Mouse (Mus musculus) heart, adult 2 months (tissue): ENCODE data around the gene Gm20388. TPM values are rescaled to one million over a fixed set of nuclear protein-coding genes. Genes with fewer than 3 reads are reported as not detected.

Experiments used
- DNase-seq, 2 experiments: peaks; one replicate each; pipeline ENCODE4 v3.0.0; 2021
- H3K27ac ChIP-seq: fragments of 200-600 bp; 2 replicates; pipeline ENCODE4 v1.8.1; 2022
- H3K27me3 ChIP-seq: fragments of 200-500 bp; 2 replicates; pipeline ENCODE4 v1.6.1; 2012; ENCODE audit warnings: mild to moderate bottlenecking, low read length, inconsistent platforms, mixed read lengths; ENCODE audit not compliant: control insufficient read depth, insufficient read depth
- H3K36me3 ChIP-seq: fragments of 200-500 bp; 2 replicates; pipeline ENCODE4 v1.6.1; 2012; ENCODE audit warnings: low read length, inconsistent platforms; ENCODE audit not compliant: control insufficient read depth, insufficient read depth
- H3K4me1 ChIP-seq: fragments of 200-500 bp; 2 replicates; pipeline ENCODE4 v1.6.1; 2011; ENCODE audit warnings: low read length; ENCODE audit not compliant: control insufficient read depth, insufficient read depth
- H3K4me3 ChIP-seq: fragments of 200-600 bp; 2 replicates; pipeline ENCODE4 v1.8.1; 2022
- H3K79me2 ChIP-seq: fragments of 200-500 bp; replicated peaks from 2 replicates; pipeline ENCODE4 v1.6.1; 2012; ENCODE audit warnings: mild to moderate bottlenecking, inconsistent platforms, low read length, moderate library complexity, mixed read lengths; ENCODE audit not compliant: control insufficient read depth, insufficient read depth
- H3K9ac ChIP-seq: fragments of 200-500 bp; 2 replicates; pipeline ENCODE4 v1.6.1; 2012; ENCODE audit warnings: low read depth, mild to moderate bottlenecking, control low read depth, inconsistent platforms, low read length, mixed read lengths
- CTCF ChIP-seq: fragments of 200-600 bp; IDR thresholded peaks from 2 replicates; pipeline ENCODE4 v1.8.1; 2022; ENCODE audit warnings: antibody characterized with exemption, mild to moderate bottlenecking, moderate library complexity
- EP300 ChIP-seq: fragments of 200-500 bp; IDR thresholded peaks from 2 replicates; pipeline ENCODE4 v1.6.1; 2011; ENCODE audit warnings: low read depth, low read length, control low read depth; ENCODE audit not compliant: insufficient read depth
- POLR2A ChIP-seq: fragments of 200-500 bp; IDR thresholded peaks from 2 replicates; pipeline ENCODE4 v1.6.1; 2011; ENCODE audit warnings: mild to moderate bottlenecking, low read depth, low read length, control low read depth; ENCODE audit not compliant: insufficient read depth
- WGBS: fragments of 180-500 bp; shearing (Covaris S2); methylation state at CpG from one replicate; pipeline ENCODE4 v1.1.7; 2018; 5-methylcytosine and 5-hydroxymethylcytosine counted together
- intact Hi-C: fragments of 180-260 bp; cut with DNase I; formaldehyde crosslinking; loops from one replicate; pipeline ENCODE4 v1.15.1; 2025
- polyA plus RNA-seq: library from polyadenylated mRNA; depleted of rRNA; stranded (reverse); fragments of >200 nt; gene quantifications from 2 replicates; pipeline ENCODE4 v1.2.3, GENCODE M21; 2012
- total RNA-seq, 2 experiments: library from RNA; stranded (reverse); gene quantifications; 2 replicates each; pipeline ENCODE4 v1.2.3; 2021

Gene Gm20388
- total and polyA plus RNA-seq, 3 experiments, result 1.8 to 32.3 TPM; not detected in 1

- no peak for DNase-seq
- 84% methylated on average over 9 of the region's 9 CpGs for WGBS
- no peak overlapping the region for H3K4me3 ChIP-seq
- no peak for TF ChIP-seq CTCF
- TF ChIP-seq EP300, result no peak
- no peak for TF ChIP-seq POLR2A
- no peak overlapping the region for H3K9ac ChIP-seq
- H3K36me3 ChIP-seq, result no peaks in the 10 kb centered on the region
- H3K27ac ChIP-seq, result no peak overlapping the region
- no peaks in the 10 kb centered on the region; the same call in none of the 2 replicates for H3K4me1 ChIP-seq
- no peaks in the 10 kb centered on the region for H3K79me2 ChIP-seq
- no peaks in the 10 kb centered on the region for H3K27me3 ChIP-seq
- intact Hi-C loops, result no loop called here
Observed at GRCm38 (mm10) chr8:122155964-122156363, 2245.3 kb downstream of the Gm20388 start.

- Histone ChIP-seq H3K79me2 (no peaks in the 10 kb centered on the region), H3K27ac (no peak overlapping the region), H3K27me3 (no peaks in the 10 kb centered on the region), H3K4me1 (no peaks in the 10 kb centered on the region; the same call in none of the 2 replicates), H3K9ac (no peak overlapping the region), H3K4me3 (no peak overlapping the region), H3K36me3 (no peaks in the 10 kb centered on the region)
- DNase-seq, result no peak
- intact Hi-C loops, result no loop called here
- WGBS, result 80% methylated on average over 12 of the region's 12 CpGs
- TF ChIP-seq POLR2A (no peak), CTCF (no peak)
Observed at GRCm38 (mm10) chr8:122157689-122158088, 2247.0 kb downstream of the Gm20388 start.

GRCm38 (mm10) chr8:122160165-122160564 lies 2249.5 kb downstream of the Gm20388 start:
- no peak for TF ChIP-seq EP300
- TF ChIP-seq CTCF, result no peak
- no peak for TF ChIP-seq POLR2A
- no peak overlapping the region for H3K4me3 ChIP-seq
- no peaks in the 10 kb centered on the region for H3K27me3 ChIP-seq
- WGBS, result 78% methylated on average over 5 of the region's 5 CpGs
- H3K27ac ChIP-seq, result no peak overlapping the region
- no peak overlapping the region for H3K9ac ChIP-seq
- H3K4me1 ChIP-seq, result no peaks in the 10 kb centered on the region; the same call in none of the 2 replicates
- no peaks in the 10 kb centered on the region for H3K79me2 ChIP-seq
- no peak for DNase-seq
- no peaks in the 10 kb centered on the region for H3K36me3 ChIP-seq
- intact Hi-C loops, result loop anchor here (5.0 kb wide), 1 partner anchor 97 kb away; no protein-coding TSS in a partner anchor

GRCm38 (mm10) chr8:122162992-122163391 lies 2252.4 kb downstream of the Gm20388 start:
- no peaks in the 10 kb centered on the region for H3K36me3 ChIP-seq
- 40% methylated on average over 8 of the region's 8 CpGs for WGBS
- H3K79me2 ChIP-seq, result no peaks in the 10 kb centered on the region
- TF ChIP-seq POLR2A, result no peak
- no peak for TF ChIP-seq EP300
- TF ChIP-seq CTCF, result peak; percentile 84
- H3K4me3 ChIP-seq, result no peak overlapping the region
- no peaks in the 10 kb centered on the region for H3K27me3 ChIP-seq
- H3K4me1 ChIP-seq, result peaks cover 3% of the 10 kb centered on the region
- H3K9ac ChIP-seq, result no peak overlapping the region
- peak; percentile 58 to 86 for DNase-seq
- intact Hi-C loops, result loop anchor here (1.0 to 5.0 kb wide), 2 partner anchors 67 to 94 kb away; no protein-coding TSS in a partner anchor
- H3K27ac ChIP-seq, result no peak overlapping the region

- H3K36me3 ChIP-seq, result no peaks in the 10 kb centered on the region
- H3K27ac ChIP-seq, result no peak overlapping the region
- H3K4me1 ChIP-seq, result peaks cover 3% of the 10 kb centered on the region
- no peak for DNase-seq
- H3K4me3 ChIP-seq, result no peak overlapping the region
- no peaks in the 10 kb centered on the region for H3K79me2 ChIP-seq
- intact Hi-C loops, result no loop called here
- 76% methylated on average over 14 of the region's 14 CpGs for WGBS
- no peak overlapping the region for H3K9ac ChIP-seq
- TF ChIP-seq EP300, result no peak
- TF ChIP-seq POLR2A, result no peak
- no peaks in the 10 kb centered on the region for H3K27me3 ChIP-seq
Observed at GRCm38 (mm10) chr8:122167204-122167860, 2256.7 kb downstream of the Gm20388 start.

- peaks cover 3% of the 10 kb centered on the region for H3K4me1 ChIP-seq
- H3K9ac ChIP-seq, result no peak overlapping the region
- WGBS, result 95% methylated on average over 2 of the region's 2 CpGs
- H3K27ac ChIP-seq, result no peak overlapping the region
- no peaks in the 10 kb centered on the region for H3K36me3 ChIP-seq
- DNase-seq, result no peak
- intact Hi-C loops, result no loop called here
- H3K79me2 ChIP-seq, result no peaks in the 10 kb centered on the region
- H3K27me3 ChIP-seq, result no peaks in the 10 kb centered on the region
- no peak for TF ChIP-seq POLR2A
- TF ChIP-seq EP300, result no peak
- no peak for TF ChIP-seq CTCF
- H3K4me3 ChIP-seq, result no peak overlapping the region
Observed at GRCm38 (mm10) chr8:122169446-122169845, 2258.8 kb downstream of the Gm20388 start.
